Mouse (Mus musculus): ENCODE measurements around the gene Papss2.

- no peak for TF ChIP-seq GATA1 (IDR thresholded peaks at IDR 0.05; ENCODE audit: low read length)
- TF ChIP-seq TAL1 (IDR thresholded peaks at IDR 0.05; ENCODE audit: low read length) = no peak
Measured at GRCm38 (mm10) chr19:32651046-32651445, 55.5 kb downstream of the Papss2 start.
